Mouse (Mus musculus) lung, adult 2 months (tissue): ENCODE data around the gene Vezf1. TPM values are rescaled to one million over a fixed set of nuclear protein-coding genes. Genes with fewer than 3 reads are reported as not detected.

ENCODE experiments used
- DNase-seq: peaks from one replicate; pipeline ENCODE4 v3.0.0; 2022
- H3K4me1 ChIP-seq: fragments of 200-500 bp; 2 replicates; pipeline ENCODE4 v1.6.1; 2011; ENCODE audit warnings: low read length; ENCODE audit not compliant: control insufficient read depth, insufficient read depth
- H3K4me3 ChIP-seq: fragments of 200-500 bp; replicated peaks from 2 replicates; pipeline ENCODE3; 2011; ENCODE audit warnings: low read depth, mild to moderate bottlenecking, control low read depth, low read length; ENCODE audit errors: extremely low read depth
- CTCF ChIP-seq: fragments of 200-500 bp; IDR thresholded peaks from 2 replicates; pipeline ENCODE4 v1.5.1; 2011; ENCODE audit warnings: mild to moderate bottlenecking, low read length, control low read depth; ENCODE audit not compliant: insufficient read depth
- POLR2A ChIP-seq: fragments of 200-500 bp; IDR thresholded peaks from 2 replicates; pipeline ENCODE4 v1.6.1; 2011; ENCODE audit warnings: low read depth, mild to moderate bottlenecking, control low read depth, low read length, borderline replicate concordance; ENCODE audit errors: extremely low read depth
- WGBS: fragments of 180-500 bp; shearing (Covaris S2); methylation state at CpG from one replicate; pipeline ENCODE4 v1.1.7; 2018; 5-methylcytosine and 5-hydroxymethylcytosine counted together
- polyA plus RNA-seq: library from polyadenylated mRNA; depleted of rRNA; stranded (reverse); fragments of >200 nt; gene quantifications from 2 replicates; pipeline ENCODE4 v1.2.3, GENCODE M21; 2012

Gene Vezf1
- polyA plus RNA-seq, 1 experiment = 26.5 TPM

DNA sequence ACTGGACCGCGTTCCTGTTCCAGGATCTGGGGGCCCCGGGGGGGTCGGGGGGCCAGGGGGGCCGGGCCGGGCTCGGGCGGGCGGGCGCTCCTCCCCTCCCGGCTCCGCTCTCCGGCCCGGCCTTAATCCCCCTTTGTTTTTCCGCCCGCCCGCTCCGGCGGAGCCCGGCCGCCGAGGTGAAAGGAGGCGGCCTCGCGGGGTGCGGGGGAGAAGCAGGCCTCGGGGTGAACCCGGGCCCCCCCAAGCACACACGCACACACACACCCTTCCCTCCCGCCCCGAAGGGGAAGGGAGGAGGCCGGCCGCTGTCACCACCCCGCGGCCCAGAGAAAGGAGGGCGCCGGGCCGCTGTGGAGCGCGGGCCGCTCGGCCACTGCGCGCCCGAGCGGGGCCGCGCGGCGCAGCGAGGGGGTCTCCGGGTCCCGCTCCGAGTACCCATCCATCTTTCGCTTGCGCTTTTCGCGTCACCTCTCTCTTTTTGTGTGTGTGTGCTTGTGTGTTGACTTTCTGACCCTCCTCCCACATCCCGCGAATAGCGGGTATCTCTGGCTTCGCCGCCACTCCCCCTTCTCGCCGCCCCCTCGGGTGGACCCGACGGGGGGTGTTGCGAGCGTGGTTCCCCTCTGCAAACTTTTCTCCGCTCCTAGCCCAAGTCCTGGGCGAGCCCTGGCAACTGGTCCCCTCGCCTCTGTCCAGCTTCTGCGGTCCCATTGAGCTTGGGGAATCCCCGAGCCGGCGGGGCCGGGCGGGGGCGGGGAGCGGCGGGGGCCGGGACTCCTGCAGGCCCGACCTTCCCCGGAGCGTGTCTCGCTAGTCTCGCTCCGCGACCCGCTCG is 549 bp downstream of the Vezf1 start:
- DNase-seq = peak; percentile 74
- TF ChIP-seq CTCF (no peak), POLR2A (no peak)
- WGBS = under 1% methylated on average over 90 of the region's 92 CpGs
- Histone ChIP-seq H3K4me3 (peak overlapping the region; percentile 82), H3K4me1 (peaks cover 25% of the 10 kb centered on the region)

DNA sequence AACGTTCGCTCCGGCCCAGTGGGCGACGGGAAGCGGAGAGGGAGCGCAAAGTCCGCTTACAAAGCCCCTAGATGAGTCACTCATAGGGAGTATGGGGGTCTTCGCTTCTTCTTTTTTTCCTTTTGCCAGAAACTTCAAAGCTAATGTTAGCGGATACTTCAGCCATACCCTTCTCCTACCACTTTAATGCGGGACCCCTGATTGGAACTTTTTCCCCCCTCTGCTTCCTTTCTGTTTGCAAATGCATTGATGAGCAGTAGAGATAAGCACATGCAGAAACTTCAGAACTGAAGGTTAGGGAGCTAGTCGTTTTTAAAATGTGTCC is 1.1 kb downstream of the Vezf1 start:
- peak overlapping the region; percentile 82 for H3K4me3 ChIP-seq
- TF ChIP-seq CTCF (no peak), POLR2A (no peak)
- peaks cover 28% of the 10 kb centered on the region for H3K4me1 ChIP-seq
- WGBS = 0% methylated on average over 12 of the region's 12 CpGs
- DNase-seq = no peak

DNA sequence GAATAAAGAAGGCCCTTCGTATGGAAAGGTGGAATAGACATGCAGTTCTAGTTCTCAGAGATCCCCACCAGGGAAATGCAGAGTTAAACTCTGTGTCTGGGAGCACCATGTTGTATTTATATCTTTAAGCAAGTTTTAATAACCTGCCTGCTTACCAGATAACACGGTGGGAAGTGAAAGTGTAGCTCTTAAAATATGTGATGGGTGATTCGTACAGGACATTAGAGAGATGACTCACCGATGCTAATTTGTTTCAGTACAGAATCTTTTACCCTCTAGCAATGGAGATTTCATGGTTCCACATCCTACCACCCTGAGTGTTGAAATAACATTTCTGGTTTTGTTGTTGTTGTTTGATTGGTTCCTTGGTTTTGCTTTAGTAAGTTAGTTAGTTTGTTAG is 2.3 kb downstream of the Vezf1 start:
- WGBS = 19% methylated on average over 4 of the region's 4 CpGs
- peaks cover 30% of the 10 kb centered on the region for H3K4me1 ChIP-seq

DNA sequence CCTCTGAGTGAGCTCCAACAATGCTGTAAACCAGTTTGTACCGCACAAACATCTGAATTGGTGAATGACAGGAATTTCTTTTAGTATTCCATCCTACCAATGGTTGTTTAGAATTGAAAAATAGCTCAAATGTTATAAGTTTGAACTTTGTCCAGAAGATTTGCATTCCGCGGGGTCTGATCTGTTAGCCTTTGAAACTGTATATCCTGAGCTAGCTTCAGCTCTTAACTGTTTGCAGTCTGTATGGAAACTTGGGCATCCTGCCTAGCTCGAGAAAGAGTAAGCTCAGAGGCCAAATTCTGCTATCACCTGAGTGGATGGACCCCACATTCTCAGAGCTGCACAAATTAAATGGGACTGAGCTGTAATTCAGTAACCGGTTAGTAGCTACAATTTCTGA is 3.0 kb downstream of the Vezf1 start:
- TF ChIP-seq POLR2A = no peak
- TF ChIP-seq CTCF = no peak
- 41% methylated on average over 5 of the region's 5 CpGs for WGBS
- H3K4me3 ChIP-seq = no peak overlapping the region
- no peak for DNase-seq
- peaks cover 30% of the 10 kb centered on the region for H3K4me1 ChIP-seq

More for the DNA sequence above, 2.3 kb downstream of the Vezf1 start:
- no peak overlapping the region for H3K4me3 ChIP-seq
- no peak for DNase-seq
- no peak for TF ChIP-seq POLR2A
- TF ChIP-seq CTCF = no peak

DNA sequence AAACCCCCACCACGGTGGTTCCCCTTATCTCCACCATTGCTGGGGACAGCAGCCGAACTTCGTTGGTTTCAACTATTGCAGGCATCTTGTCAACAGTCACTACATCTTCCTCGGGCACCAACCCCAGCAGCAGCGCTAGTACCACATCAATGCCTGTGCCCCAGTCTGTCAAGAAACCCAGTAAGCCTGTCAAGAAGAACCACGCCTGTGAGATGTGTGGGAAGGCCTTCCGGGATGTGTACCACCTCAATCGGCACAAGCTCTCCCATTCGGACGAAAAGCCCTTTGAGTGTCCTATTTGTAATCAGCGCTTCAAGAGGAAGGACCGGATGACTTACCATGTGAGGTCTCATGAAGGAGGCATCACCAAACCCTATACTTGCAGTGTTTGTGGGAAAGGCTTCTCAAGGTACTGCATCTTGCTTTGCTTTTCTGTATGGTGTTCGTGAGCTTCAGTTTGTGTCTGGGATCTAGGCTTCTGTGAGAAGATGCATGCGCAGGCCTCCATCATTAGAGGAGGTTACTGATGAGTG is 5.3 kb downstream of the Vezf1 start:
- DNase-seq = no peak
- Histone ChIP-seq H3K4me1 (peaks cover 27% of the 10 kb centered on the region), H3K4me3 (no peak overlapping the region)
- WGBS = 65% methylated on average over 14 of the region's 14 CpGs
- TF ChIP-seq POLR2A (no peak), CTCF (no peak)

DNA sequence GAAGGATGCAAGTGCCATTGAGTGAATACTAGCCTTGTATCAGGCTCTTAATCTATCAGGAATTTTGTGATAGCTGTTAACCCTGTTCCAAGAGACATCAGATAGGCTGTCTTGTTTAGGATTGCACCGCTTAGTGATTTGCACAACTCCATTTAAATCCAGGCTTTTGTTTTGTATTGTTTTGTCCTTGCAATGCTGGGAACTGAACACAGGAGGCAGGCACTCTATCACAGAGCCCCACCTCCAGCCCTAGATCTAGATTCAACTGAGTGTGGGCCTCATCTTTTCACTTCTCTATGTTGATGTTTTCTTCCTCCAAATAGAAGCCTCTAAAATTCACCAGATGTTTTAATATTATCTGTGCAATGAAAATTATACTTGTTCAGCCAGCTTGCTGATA is 7.6 kb downstream of the Vezf1 start:
- Histone ChIP-seq H3K4me1 (peaks cover 19% of the 10 kb centered on the region), H3K4me3 (no peak overlapping the region)
- TF ChIP-seq CTCF (no peak), POLR2A (no peak)
- WGBS = 49% methylated on average over 1 of the region's 1 CpGs
- no peak for DNase-seq

DNA sequence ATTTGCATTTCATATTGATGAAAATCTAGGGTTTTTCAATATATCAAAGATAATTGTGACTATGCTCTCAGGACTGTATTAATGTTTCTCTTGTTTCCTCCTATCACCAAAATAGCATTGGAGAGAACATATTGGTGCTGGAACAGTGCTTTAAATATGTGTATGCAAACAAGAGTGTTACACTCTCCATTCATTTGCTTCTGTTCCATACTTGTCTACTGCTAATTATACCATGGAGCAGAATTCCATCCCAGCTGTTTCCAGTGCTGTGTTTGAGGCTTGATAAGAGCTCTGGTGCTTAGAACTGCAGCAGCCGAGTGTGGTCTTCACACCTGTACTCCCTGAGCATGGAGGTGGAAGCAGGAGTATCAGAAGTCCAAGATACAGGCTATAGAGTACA is 8.3 kb downstream of the Vezf1 start:
- WGBS = 59% methylated on average over 1 of the region's 1 CpGs
- Histone ChIP-seq H3K4me1 (peaks cover 13% of the 10 kb centered on the region), H3K4me3 (no peak overlapping the region)
- DNase-seq = no peak
- no peak for TF ChIP-seq CTCF
- TF ChIP-seq POLR2A = no peak

DNA sequence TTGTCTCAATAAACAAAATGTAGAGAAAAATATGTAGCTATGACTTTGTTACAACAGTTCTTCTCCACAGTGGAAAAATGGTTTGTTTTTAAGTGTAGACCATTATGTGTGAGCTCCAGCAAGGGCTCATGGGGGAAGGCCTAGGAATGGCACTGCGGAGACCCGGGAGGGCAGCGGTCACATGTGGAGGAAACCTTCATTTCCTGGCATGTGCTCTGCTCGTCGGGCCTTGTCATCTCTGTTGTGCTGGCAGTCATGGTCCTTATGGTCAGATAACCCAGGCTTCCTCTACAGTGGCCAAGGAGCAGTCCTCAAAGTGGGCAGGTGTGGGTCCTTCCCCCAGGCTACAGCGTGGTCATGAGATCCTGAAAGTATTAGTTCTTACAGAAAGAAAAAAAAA is 15.6 kb downstream of the Vezf1 start:
- WGBS = 34% methylated on average over 6 of the region's 6 CpGs
- Histone ChIP-seq H3K4me1 (no peaks in the 10 kb centered on the region), H3K4me3 (no peak overlapping the region)
- DNase-seq = no peak
- no peak for TF ChIP-seq POLR2A
- TF ChIP-seq CTCF = no peak

DNA sequence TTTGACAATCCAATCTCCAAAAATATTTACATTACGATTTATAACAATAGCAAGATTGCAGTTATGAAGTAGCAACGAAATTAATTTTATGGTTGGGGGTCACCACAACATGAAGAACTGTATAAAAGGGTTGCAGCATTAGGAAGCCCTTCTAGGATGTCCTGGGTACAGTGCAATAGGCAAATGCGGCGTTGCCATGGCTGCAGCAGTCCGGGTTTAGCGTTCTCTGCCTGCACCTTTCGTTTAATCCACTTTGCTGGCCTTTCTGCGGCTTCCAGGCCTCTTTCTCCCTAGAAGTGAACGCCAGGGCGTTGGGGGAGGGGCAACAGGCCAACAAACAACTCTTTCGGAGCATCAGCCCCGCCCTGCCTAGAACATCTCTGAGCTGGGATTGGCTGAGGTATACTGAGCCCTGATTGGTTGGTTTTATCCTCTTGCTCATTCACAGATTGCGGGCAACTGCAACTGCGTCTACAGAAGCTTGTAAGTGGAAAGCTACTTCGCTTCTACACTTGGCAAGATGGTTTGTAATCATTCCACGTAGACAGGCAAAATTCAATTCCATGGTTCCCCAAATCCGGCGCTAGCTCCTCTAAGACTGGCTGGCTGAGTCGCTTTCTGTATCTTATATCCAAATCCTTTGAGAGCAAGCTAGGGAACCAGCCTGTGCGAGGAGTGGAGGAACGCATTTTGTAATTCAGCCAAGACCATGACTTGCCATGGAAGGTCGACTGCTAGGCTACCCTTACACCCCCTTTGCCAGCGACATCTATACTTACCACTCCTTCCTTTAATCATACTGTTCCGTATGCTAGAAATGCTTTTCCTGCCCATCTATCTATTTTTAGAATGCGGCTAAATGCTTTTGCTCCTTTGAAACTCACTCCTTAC is 18.9 kb downstream of the Vezf1 start:
- Histone ChIP-seq H3K4me3 (peak overlapping the region; percentile 39), H3K4me1 (no peaks in the 10 kb centered on the region)
- DNase-seq = peak; percentile 74
- WGBS = 7% methylated on average over 25 of the region's 25 CpGs
- TF ChIP-seq POLR2A (0 out of 2 replicates have a peak, but pooled peaks have one; percentile 19), CTCF (no peak)

DNA sequence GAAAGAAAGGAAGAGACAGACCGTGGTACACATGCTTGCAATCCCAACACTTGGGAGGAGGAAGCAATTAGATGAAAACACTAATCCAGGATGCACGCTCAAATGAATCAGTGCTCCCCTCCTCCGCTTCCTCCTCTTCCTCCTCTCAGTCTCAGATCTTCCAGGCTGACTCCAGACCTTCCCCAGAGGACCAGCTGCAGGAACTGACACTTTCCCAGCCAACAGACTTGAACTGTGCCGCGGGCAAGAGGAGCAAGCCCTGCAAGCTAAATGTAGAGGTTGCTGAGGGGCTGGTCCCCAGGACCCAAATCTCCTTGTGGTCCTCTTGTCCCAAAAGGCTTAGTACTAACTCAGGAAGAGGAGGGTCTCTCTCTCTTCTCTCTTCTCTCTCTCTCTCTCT is 21.1 kb downstream of the Vezf1 start:
- DNase-seq = no peak
- H3K4me1 ChIP-seq = no peaks in the 10 kb centered on the region
- WGBS = 53% methylated on average over 5 of the region's 5 CpGs
- no peak for TF ChIP-seq POLR2A
- TF ChIP-seq CTCF = no peak
- no peak overlapping the region for H3K4me3 ChIP-seq

DNA sequence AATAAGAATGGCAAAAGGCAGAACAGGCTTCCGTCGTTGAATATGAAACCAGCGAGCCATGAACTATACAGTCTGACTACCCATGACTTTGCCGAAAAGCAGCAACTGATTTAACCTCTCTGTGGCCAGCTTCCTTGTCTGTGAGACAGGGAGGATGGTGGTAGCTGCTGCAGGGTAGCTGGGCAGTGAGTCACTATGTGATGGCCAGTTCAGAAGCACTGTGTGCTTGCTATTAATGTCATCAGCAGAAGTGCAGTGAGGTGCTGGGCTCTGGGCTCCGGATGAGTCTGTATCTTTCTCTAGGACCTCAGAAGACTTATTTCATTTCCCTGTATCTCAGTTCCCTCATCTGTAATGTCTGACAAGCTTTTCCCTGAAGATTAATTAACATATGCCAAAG is 22.2 kb downstream of the Vezf1 start:
- no peak for DNase-seq
- Histone ChIP-seq H3K4me1 (no peaks in the 10 kb centered on the region), H3K4me3 (no peak overlapping the region)
- no peak for TF ChIP-seq CTCF
- TF ChIP-seq POLR2A = no peak
- WGBS = 73% methylated on average over 5 of the region's 5 CpGs
